Mouse (Mus musculus) lung, embryonic 15.5 days (tissue): ENCODE data around the gene Pgm2. TPM values are rescaled to one million over a fixed set of nuclear protein-coding genes. Genes with fewer than 3 reads are reported as not detected.

Source experiments
- ATAC-seq: fragments of 200-750 bp; cut with Nextera tagmentation; 2 replicates; pipeline ENCODE4 v1.8.0; 2017; ENCODE audit warnings: moderate number of reproducible peaks, borderline replicate concordance; ENCODE audit not compliant: low FRiP score, low TSS enrichment; ENCODE audit errors: extremely low read depth
- H3K27ac ChIP-seq: fragments of 300-500 bp; sonication (generic); 2 replicates; pipeline ENCODE4 v1.5.1; 2015; ENCODE audit warnings: moderate library complexity, mild to moderate bottlenecking, inconsistent platforms
- H3K27me3 ChIP-seq: fragments of 300-500 bp; sonication (generic); 2 replicates; pipeline ENCODE4 v1.6.1; 2015; ENCODE audit warnings: inconsistent platforms
- H3K36me3 ChIP-seq: fragments of 300-500 bp; sonication (generic); 2 replicates; pipeline ENCODE4 v1.6.1; 2015; ENCODE audit warnings: inconsistent platforms
- H3K4me1 ChIP-seq: fragments of 300-500 bp; sonication (generic); 2 replicates; pipeline ENCODE4 v1.6.1; 2015; ENCODE audit warnings: inconsistent platforms
- H3K4me2 ChIP-seq: fragments of 300-500 bp; sonication (generic); 2 replicates; pipeline ENCODE4 v1.6.1; 2015; ENCODE audit warnings: inconsistent platforms, mild to moderate bottlenecking, moderate library complexity
- H3K4me3 ChIP-seq: fragments of 300-500 bp; sonication (generic); 2 replicates; pipeline ENCODE4 v1.5.1; 2015; ENCODE audit warnings: mild to moderate bottlenecking, inconsistent platforms
- H3K9ac ChIP-seq: fragments of 300-500 bp; sonication (generic); 2 replicates; pipeline ENCODE4 v1.6.1; 2015; ENCODE audit warnings: inconsistent platforms
- H3K9me3 ChIP-seq: fragments of 300-500 bp; sonication (generic); 2 replicates; pipeline ENCODE4 v1.6.1; 2016; ENCODE audit warnings: inconsistent platforms
- WGBS: fragments of 180-500 bp; shearing (Covaris S2); methylation state at CpG from one replicate; pipeline ENCODE4 v1.1.7; 2015; 5-methylcytosine and 5-hydroxymethylcytosine counted together
- polyA plus RNA-seq: library from polyadenylated mRNA; unstranded; fragments of >200 nt; fragmentation: Nextera tagmentation; extraction: Ambion mirVana; gene quantifications from 2 replicates; pipeline ENCODE4 v1.2.1, GENCODE M21; 2015

Gene Pgm2
- polyA plus RNA-seq, 1 experiment from 2014 or later: 41.9 TPM

- WGBS: 70% methylated on average over 4 of the region's 4 CpGs
- Histone ChIP-seq H3K4me2 (no peak overlapping the region), H3K4me1 (no peaks in the 10 kb centered on the region; the same call in 1 of the 2 replicates), H3K27ac (no peak overlapping the region), H3K27me3 (no peaks in the 10 kb centered on the region), H3K36me3 (no peaks in the 10 kb centered on the region), H3K9ac (no peak overlapping the region), H3K9me3 (no peaks in the 10 kb centered on the region), H3K4me3 (no peak overlapping the region)
- ATAC-seq: no peak
These were observed 29.7 kb upstream of the Pgm2 start for GRCm38 (mm10) chr5:64062882-64063621.

- ATAC-seq: no peak; the same call in 1 of the 2 replicates
- Histone ChIP-seq H3K4me2 (no peak overlapping the region), H3K36me3 (no peaks in the 10 kb centered on the region), H3K4me1 (no peaks in the 10 kb centered on the region; the same call in 1 of the 2 replicates), H3K4me3 (no peak overlapping the region), H3K27ac (peak overlapping the region; percentile 19; the same call in 1 of the 2 replicates), H3K27me3 (no peaks in the 10 kb centered on the region), H3K9me3 (no peaks in the 10 kb centered on the region), H3K9ac (no peak overlapping the region)
- 64% methylated on average over 11 of the region's 11 CpGs for WGBS
These were observed 29.0 kb upstream of the Pgm2 start for GRCm38 (mm10) chr5:64063622-64064355.

GRCm38 (mm10) chr5:64064401-64064800 is 28.3 kb upstream of the Pgm2 start:
- no peaks in the 10 kb centered on the region for H3K27me3 ChIP-seq
- 70% methylated on average over 3 of the region's 3 CpGs for WGBS
- H3K4me2 ChIP-seq: no peak overlapping the region
- H3K4me1 ChIP-seq: no peaks in the 10 kb centered on the region; the same call in 1 of the 2 replicates
- no peaks in the 10 kb centered on the region for H3K36me3 ChIP-seq
- no peaks in the 10 kb centered on the region for H3K9me3 ChIP-seq
- no peak overlapping the region for H3K4me3 ChIP-seq
- no peak overlapping the region for H3K9ac ChIP-seq
- no peak overlapping the region for H3K27ac ChIP-seq
- no peak for ATAC-seq

GRCm38 (mm10) chr5:64065497-64066046 is 27.2 kb upstream of the Pgm2 start:
- no peaks in the 10 kb centered on the region for H3K36me3 ChIP-seq
- no peaks in the 10 kb centered on the region for H3K27me3 ChIP-seq
- no peak overlapping the region for H3K4me2 ChIP-seq
- WGBS: 62% methylated on average over 6 of the region's 6 CpGs
- no peaks in the 10 kb centered on the region; the same call in 1 of the 2 replicates for H3K4me1 ChIP-seq
- no peaks in the 10 kb centered on the region for H3K9me3 ChIP-seq
- ATAC-seq: no peak
- no peak overlapping the region for H3K27ac ChIP-seq
- H3K9ac ChIP-seq: no peak overlapping the region
- no peak overlapping the region for H3K4me3 ChIP-seq

GRCm38 (mm10) chr5:64066159-64066558 is 26.6 kb upstream of the Pgm2 start:
- Histone ChIP-seq H3K9ac (no peak overlapping the region), H3K27ac (no peak overlapping the region), H3K36me3 (no peaks in the 10 kb centered on the region), H3K27me3 (no peaks in the 10 kb centered on the region), H3K4me3 (no peak overlapping the region), H3K4me2 (no peak overlapping the region), H3K9me3 (no peaks in the 10 kb centered on the region), H3K4me1 (no peaks in the 10 kb centered on the region; the same call in 1 of the 2 replicates)
- ATAC-seq: no peak
- 35% methylated on average over 2 of the region's 2 CpGs for WGBS

- H3K9me3 ChIP-seq: no peaks in the 10 kb centered on the region
- no peak overlapping the region for H3K4me2 ChIP-seq
- no peak for ATAC-seq
- H3K27me3 ChIP-seq: no peaks in the 10 kb centered on the region
- H3K4me3 ChIP-seq: no peak overlapping the region
- H3K4me1 ChIP-seq: no peaks in the 10 kb centered on the region; the same call in 1 of the 2 replicates
- 81% methylated on average over 2 of the region's 2 CpGs for WGBS
- no peak overlapping the region for H3K27ac ChIP-seq
- no peak overlapping the region for H3K9ac ChIP-seq
- no peaks in the 10 kb centered on the region for H3K36me3 ChIP-seq
These were observed 25.2 kb upstream of the Pgm2 start for GRCm38 (mm10) chr5:64067576-64067975.

- H3K27me3 ChIP-seq: no peaks in the 10 kb centered on the region
- no peaks in the 10 kb centered on the region for H3K36me3 ChIP-seq
- H3K9ac ChIP-seq: no peak overlapping the region
- no peaks in the 10 kb centered on the region for H3K9me3 ChIP-seq
- no peak overlapping the region for H3K4me3 ChIP-seq
- WGBS: 18% methylated on average over 4 of the region's 4 CpGs
- ATAC-seq: peak; percentile 78
- H3K4me1 ChIP-seq: no peaks in the 10 kb centered on the region
- no peak overlapping the region for H3K27ac ChIP-seq
- H3K4me2 ChIP-seq: no peak overlapping the region
These were observed 22.6 kb upstream of the Pgm2 start for GRCm38 (mm10) chr5:64070081-64070673.

GRCm38 (mm10) chr5:64070742-64071476 is 21.8 kb upstream of the Pgm2 start:
- Histone ChIP-seq H3K27me3 (no peaks in the 10 kb centered on the region), H3K4me3 (no peak overlapping the region), H3K36me3 (no peaks in the 10 kb centered on the region), H3K4me1 (no peaks in the 10 kb centered on the region), H3K9me3 (no peaks in the 10 kb centered on the region), H3K9ac (no peak overlapping the region), H3K4me2 (no peak overlapping the region), H3K27ac (no peak overlapping the region)
- 58% methylated on average over 2 of the region's 2 CpGs for WGBS
- no peak for ATAC-seq

- Histone ChIP-seq H3K4me3 (no peak overlapping the region), H3K36me3 (no peaks in the 10 kb centered on the region), H3K4me1 (0 out of 2 replicates have a peak, but pooled peaks cover 4% of the 10 kb centered on the region), H3K9me3 (no peaks in the 10 kb centered on the region), H3K4me2 (no peak overlapping the region), H3K27me3 (no peaks in the 10 kb centered on the region), H3K9ac (no peak overlapping the region), H3K27ac (no peak overlapping the region)
- 65% methylated on average over 3 of the region's 3 CpGs for whole genome bisulfite sequencing
- ATAC-seq: no peak
These were observed 18.3 kb upstream of the Pgm2 start for GRCm38 (mm10) chr5:64074455-64074854.

GRCm38 (mm10) chr5:64075506-64075905 is 17.2 kb upstream of the Pgm2 start:
- ATAC-seq: no peak
- Histone ChIP-seq H3K4me1 (0 out of 2 replicates have a peak, but pooled peaks cover 4% of the 10 kb centered on the region), H3K4me2 (no peak overlapping the region), H3K27ac (no peak overlapping the region), H3K4me3 (no peak overlapping the region), H3K27me3 (no peaks in the 10 kb centered on the region), H3K9ac (no peak overlapping the region), H3K9me3 (no peaks in the 10 kb centered on the region), H3K36me3 (no peaks in the 10 kb centered on the region)
- 35% methylated on average over 3 of the region's 3 CpGs for WGBS

GRCm38 (mm10) chr5:64077353-64077752 is 15.4 kb upstream of the Pgm2 start:
- Histone ChIP-seq H3K4me2 (no peak overlapping the region), H3K27ac (no peak overlapping the region), H3K4me3 (no peak overlapping the region), H3K27me3 (no peaks in the 10 kb centered on the region), H3K9ac (no peak overlapping the region), H3K9me3 (no peaks in the 10 kb centered on the region), H3K4me1 (0 out of 2 replicates have a peak, but pooled peaks cover 4% of the 10 kb centered on the region), H3K36me3 (no peaks in the 10 kb centered on the region)
- no peak for ATAC-seq
- WGBS: 52% methylated on average over 4 of the region's 4 CpGs
